Mouse (Mus musculus) telencephalon, adult 2 months (tissue): ENCODE data around the gene Rps6kb2.

Experiments used
- DNase-seq: peaks from one replicate; pipeline ENCODE4 v3.0.0-alpha.2; 2011; ENCODE audit warnings: low read depth, low spot score

The Rps6kb2 gene

GRCm38 (mm10) chr19:4120496-4120895 lies 42.7 kb downstream of the Rps6kb2 start:
- no peak for DNase-seq

GRCm38 (mm10) chr19:4119716-4120487 lies 43.3 kb downstream of the Rps6kb2 start:
- DNase-seq: no peak

DNA sequence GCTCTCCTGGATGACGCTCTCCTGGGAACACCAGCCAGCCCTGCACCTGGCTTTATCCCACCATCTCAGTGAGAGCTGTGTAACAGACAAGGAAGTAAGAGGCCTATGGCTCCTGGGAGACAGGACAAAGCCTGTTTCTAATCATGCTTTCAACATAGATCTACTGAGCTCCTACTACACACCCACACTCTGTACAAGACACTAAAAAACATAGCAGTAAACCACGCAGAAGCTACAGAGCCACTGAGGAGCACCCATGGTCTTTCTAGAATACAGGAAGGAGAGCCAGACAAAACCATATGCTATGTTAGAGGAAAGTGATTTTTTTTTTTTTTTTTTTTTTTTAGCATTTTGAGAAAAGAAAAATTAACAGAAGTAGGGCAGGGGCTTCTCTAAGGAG lies 44.8 kb downstream of the Rps6kb2 start:
- no peak for DNase-seq

DNA sequence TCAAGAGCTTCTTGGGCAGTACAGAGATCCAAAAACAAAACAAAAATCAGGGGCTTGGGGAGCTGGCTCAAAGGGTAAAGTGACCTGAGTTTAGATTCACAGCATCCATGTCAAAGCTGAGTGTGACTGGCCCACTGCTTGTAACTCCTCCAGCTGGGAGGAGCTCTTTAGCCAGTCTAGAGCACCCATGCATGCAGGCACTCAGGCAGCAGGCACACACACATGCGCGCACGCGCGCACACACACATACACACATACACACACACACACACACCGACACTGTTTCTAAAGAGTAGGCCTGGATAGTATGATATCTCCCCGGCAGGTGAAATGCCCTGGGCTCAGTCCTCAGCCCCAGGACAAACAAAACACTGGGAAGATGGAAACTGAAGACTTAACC lies 46.1 kb downstream of the Rps6kb2 start:
- no peak for DNase-seq

DNA sequence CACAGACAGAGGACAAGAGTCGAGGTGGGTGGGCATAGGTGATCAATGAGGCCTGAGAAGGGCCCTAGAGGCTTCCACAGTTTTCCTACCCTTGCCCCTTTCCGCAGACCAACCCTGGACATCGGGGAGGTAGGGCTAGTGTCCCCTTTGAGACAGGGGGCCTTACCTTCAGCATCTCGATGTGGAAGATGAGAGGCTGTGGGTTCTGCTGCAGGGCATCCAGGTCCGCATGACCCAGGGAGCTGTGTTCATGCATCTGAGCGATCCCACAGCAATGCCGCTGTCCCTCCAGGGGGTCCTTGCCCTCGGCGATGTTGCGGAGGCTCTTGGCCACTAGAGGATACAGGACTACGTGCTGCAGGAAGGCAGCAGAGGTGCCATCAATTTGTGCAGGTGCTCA lies 47.3 kb downstream of the Rps6kb2 start:
- DNase-seq: no peak

DNA sequence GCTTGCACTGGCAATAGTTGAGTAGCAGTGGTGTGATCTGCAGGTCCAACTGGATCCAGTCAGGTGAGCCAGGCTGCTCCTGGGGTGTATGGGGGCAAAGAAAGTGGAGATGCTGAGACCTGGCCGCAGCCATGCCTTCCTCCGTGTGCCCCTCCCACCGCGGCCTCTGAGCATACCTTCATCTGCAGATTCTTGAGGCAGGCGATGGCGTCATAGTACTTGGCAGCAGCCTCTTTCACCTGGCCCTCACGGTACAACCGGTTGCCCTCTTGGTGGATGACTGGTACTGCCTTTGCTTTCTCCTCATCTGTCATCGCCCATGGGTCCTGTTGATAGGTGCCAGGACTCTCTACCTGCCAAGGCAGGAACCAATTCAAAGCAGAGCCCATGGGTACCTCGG lies 48.0 kb downstream of the Rps6kb2 start:
- DNase-seq: no peak

DNA sequence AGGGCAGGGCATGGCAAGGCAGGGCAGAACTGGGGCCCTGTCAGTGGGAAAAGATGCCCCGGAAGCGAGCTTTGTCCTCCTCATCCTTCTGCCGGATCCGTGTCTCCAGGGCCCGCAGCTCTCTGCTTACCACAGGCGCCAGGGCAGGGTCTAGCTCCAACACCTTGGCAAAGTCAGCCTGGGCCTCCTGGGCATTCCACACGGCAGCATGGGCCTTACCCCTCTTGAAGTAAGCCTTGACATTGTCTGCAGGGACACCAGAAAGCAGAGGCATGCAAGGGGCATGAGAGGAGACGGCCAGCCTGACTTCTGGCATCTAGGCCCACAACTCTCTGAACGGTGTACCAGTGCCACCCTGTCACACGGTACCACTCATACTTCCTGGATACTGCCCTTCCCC lies 48.6 kb downstream of the Rps6kb2 start:
- DNase-seq: no peak

DNA sequence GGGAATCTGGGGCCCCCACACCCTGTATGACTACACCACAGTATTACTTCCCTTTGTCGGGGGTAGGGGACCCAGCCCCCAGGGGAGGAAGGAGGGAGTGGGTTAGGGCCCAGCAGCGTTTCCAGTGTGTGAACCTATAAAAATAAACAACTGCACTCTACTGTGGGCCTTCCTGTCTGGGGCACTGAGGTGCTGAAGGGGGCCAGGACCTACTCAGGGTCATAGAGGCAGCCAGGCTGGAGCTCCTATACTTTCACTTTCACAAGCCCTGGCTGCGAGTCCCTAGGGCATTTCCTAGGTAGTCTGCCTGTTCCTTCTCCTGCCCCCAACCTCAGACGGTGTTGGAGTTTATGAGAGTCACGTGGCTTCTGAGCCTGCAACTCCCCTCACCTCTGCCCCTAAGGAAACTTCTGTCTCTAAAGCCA lies 49.3 kb downstream of the Rps6kb2 start:
- no peak for DNase-seq

DNA sequence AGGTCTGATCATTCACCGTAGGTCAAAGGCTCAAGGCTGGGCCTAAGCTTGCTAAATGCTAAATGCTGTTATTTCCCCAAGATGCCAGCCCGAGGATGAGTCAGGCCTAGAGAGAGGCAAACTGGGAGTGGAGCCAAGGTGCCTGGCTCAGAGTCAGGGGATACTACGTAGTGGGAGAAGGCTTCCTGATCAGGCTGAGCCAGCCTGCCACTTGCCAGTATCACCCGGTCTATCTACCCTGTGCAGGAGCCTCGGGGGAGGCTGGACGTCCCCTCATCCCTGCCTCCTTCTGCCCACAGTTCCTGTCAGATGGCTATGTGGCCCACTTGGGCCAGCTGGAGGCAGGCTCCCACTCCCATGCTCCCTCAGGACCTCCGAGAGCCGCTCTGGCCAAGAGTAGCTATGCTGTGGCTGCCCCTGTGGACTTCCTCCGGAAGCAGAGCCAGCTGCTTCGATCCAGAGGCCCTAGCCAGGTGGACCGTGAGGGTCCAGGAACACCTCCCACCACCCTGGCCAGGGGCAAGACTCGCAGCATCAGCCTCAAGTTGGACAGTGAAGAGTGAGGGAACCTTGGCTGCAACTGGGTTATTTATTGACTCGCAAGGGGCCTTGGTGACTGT lies 49.9 kb downstream of the Rps6kb2 start:
- no peak for DNase-seq

- DNase-seq: no peak
Observed at GRCm38 (mm10) chr19:4112063-4112960, 50.8 kb downstream of the Rps6kb2 start.

- DNase-seq: no peak
Observed at GRCm38 (mm10) chr19:4108535-4108934, 54.6 kb downstream of the Rps6kb2 start.

GRCm38 (mm10) chr19:4106654-4107053 lies 56.5 kb downstream of the Rps6kb2 start:
- DNase-seq: no peak

GRCm38 (mm10) chr19:4104675-4105194 lies 58.4 kb downstream of the Rps6kb2 start:
- no peak for DNase-seq
